Mouse (Mus musculus) embryonic facial prominence, embryonic 11.5 days (tissue): ENCODE measurements around the gene Fos. TPM values are rescaled to one million over a fixed set of nuclear protein-coding genes. Genes with fewer than 3 reads are reported as not detected.
A peak's percentile ranks its signal among the peaks of the same experiment; 100 is the strongest.

Experiments used
- ATAC-seq: fragments of 200-750 bp; cut with Nextera tagmentation; replicated peaks from 2 replicates; pipeline ENCODE4 v1.8.0; 2017; ENCODE audit warnings: low read depth; ENCODE audit not compliant: insufficient number of reproducible peaks, low FRiP score, low TSS enrichment
- DNase-seq: peaks from one replicate; pipeline ENCODE4 v3.0.0-alpha.2; 2015; ENCODE audit warnings: low spot score
- H3K27ac ChIP-seq: fragments of 300-500 bp; sonication (generic); replicated peaks from 2 replicates; pipeline ENCODE4 v1.5.1; 2014; ENCODE audit warnings: mild to moderate bottlenecking, low read depth, low read length, control low read depth
- H3K27me3 ChIP-seq: fragments of 300-500 bp; sonication (generic); 2 replicates; pipeline ENCODE4 v1.6.1; 2014; ENCODE audit warnings: mild to moderate bottlenecking, low read length, moderate library complexity, mixed read lengths; ENCODE audit not compliant: control insufficient read depth, insufficient read depth
- H3K36me3 ChIP-seq: fragments of 300-500 bp; sonication (generic); replicated peaks from 2 replicates; pipeline ENCODE4 v1.6.1; 2014; ENCODE audit warnings: low read depth, mild to moderate bottlenecking, low read length, moderate library complexity, mixed read lengths; ENCODE audit not compliant: control insufficient read depth, insufficient read depth
- H3K4me1 ChIP-seq: fragments of 300-500 bp; sonication (generic); 2 replicates; pipeline ENCODE4 v1.6.1; 2014; ENCODE audit warnings: low read length, mixed read lengths; ENCODE audit not compliant: control insufficient read depth, insufficient read depth
- H3K4me2 ChIP-seq: fragments of 300-500 bp; sonication (generic); 2 replicates; pipeline ENCODE4 v1.6.1; 2014; ENCODE audit warnings: low read depth, mild to moderate bottlenecking, control low read depth, low read length, moderate library complexity
- H3K4me3 ChIP-seq: fragments of 300-500 bp; sonication (generic); 2 replicates; pipeline ENCODE4 v1.5.1; 2014; ENCODE audit warnings: low read depth, low read length, control low read depth
- H3K9ac ChIP-seq: fragments of 300-500 bp; sonication (generic); replicated peaks from 2 replicates; pipeline ENCODE4 v1.6.1; 2014; ENCODE audit warnings: mild to moderate bottlenecking, control low read depth, low read length
- H3K9me3 ChIP-seq: fragments of 300-500 bp; sonication (generic); replicated peaks from 2 replicates; pipeline ENCODE4 v1.6.1; 2016; ENCODE audit warnings: mild to moderate bottlenecking, low read length, inconsistent platforms, mixed read lengths; ENCODE audit not compliant: control insufficient read depth
- WGBS: fragments of 180-500 bp; shearing (Covaris S2); extraction: QIAGEN DNeasy Blood & Tissue Kit; methylation state at CpG from one replicate; pipeline ENCODE4 v1.1.7; 2014; 5-methylcytosine and 5-hydroxymethylcytosine counted together
- polyA plus RNA-seq: library from polyadenylated mRNA; unstranded; fragments of >200 nt; fragmentation: Nextera tagmentation; extraction: Ambion mirVana; gene quantifications from 2 replicates; pipeline ENCODE4 v1.2.1, GENCODE M21; 2014

The Fos gene
- 1.1 and 1.6 TPM in 2 replicates for polyA plus RNA-seq

DNA sequence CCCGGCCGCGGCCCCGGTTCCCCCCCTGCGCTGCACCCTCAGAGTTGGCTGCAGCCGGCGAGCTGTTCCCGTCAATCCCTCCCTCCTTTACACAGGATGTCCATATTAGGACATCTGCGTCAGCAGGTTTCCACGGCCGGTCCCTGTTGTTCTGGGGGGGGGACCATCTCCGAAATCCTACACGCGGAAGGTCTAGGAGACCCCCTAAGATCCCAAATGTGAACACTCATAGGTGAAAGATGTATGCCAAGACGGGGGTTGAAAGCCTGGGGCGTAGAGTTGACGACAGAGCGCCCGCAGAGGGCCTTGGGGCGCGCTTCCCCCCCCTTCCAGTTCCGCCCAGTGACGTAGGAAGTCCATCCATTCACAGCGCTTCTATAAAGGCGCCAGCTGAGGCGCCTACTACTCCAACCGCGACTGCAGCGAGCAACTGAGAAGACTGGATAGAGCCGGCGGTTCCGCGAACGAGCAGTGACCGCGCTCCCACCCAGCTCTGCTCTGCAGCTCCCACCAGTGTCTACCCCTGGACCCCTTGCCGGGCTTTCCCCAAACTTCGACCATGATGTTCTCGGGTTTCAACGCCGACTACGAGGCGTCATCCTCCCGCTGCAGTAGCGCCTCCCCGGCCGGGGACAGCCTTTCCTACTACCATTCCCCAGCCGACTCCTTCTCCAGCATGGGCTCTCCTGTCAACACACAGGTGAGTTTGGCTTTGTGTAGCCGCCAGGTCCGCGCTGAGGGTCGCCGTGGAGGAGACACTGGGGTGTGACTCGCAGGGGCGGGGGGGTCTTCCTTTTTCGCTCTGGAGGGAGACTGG, at the start of gene Fos:
Fos (plus strand) TSS at position 410 of the 817 bp plus-strand sequence.
- Histone ChIP-seq H3K4me1 (no peaks in the 10 kb centered on the region), H3K9ac (peak within 1 kb of the TSS; percentile 58), H3K4me2 (peak within 1 kb of the TSS; percentile 96), H3K4me3 (peak within 1 kb of the TSS; percentile 53), H3K9me3 (no peaks in the 10 kb centered on the region), H3K27me3 (peaks cover 5% of the 10 kb centered on the region; the same call in 1 of the 2 replicates), H3K27ac (no peak within 1 kb of the TSS; the same call in 1 of the 2 replicates), H3K36me3 (no peaks in the 10 kb centered on the region)
- under 1% methylated on average over 56 of the region's 56 CpGs for WGBS
- DNase-seq (peak; percentile 89), ATAC-seq (peak; percentile 85)

DNA sequence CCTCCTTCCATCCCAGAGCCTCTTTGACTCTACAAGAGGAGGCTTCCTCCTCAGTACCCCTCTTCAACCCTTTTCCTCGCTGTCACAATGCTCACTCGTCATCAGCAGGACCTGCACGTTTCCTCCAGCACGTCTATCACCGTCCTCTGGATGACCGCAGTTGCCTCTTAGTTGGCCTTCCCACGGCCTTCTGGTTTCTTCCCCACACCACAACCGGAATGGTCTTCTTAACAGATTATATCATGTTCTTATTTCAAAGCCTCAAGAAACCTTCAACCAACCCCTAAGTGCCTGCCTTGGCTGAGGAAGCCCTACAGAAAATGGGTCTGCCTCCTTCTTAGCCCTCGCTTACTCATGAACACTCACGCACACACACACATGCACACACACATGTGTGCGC, 48.0 kb upstream of the Fos start:
- H3K4me2 ChIP-seq, result no peak overlapping the region
- WGBS, result 90% methylated on average over 11 of the region's 11 CpGs
- no peaks in the 10 kb centered on the region for H3K9me3 ChIP-seq
- H3K4me1 ChIP-seq, result no peaks in the 10 kb centered on the region
- H3K9ac ChIP-seq, result no peak overlapping the region
- no peak overlapping the region for H3K4me3 ChIP-seq
- no peak for DNase-seq
- H3K27ac ChIP-seq, result no peak overlapping the region
- no peaks in the 10 kb centered on the region for H3K27me3 ChIP-seq
- ATAC-seq, result no peak
- H3K36me3 ChIP-seq, result no peaks in the 10 kb centered on the region

DNA sequence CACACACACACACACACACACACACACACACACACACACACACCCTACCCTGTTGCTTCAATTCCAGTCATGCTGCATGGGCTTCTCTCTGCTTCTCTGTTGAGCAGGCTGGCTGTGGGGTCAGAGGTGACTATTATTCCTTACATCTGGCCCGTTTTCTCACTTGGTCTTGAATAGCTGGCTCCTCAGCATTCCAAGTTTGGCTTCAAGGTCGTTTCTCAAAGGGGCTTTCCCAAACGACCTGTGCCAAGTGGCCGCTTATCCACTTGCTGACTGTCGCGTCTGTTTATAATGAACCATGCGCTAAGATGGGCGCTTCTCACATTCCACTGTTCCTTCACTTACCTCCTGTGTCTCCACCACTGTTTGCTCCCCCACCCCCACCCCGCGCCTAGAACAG, 47.6 kb upstream of the Fos start:
- no peaks in the 10 kb centered on the region for H3K36me3 ChIP-seq
- no peaks in the 10 kb centered on the region for H3K27me3 ChIP-seq
- H3K9ac ChIP-seq, result no peak overlapping the region
- no peak for ATAC-seq
- H3K4me3 ChIP-seq, result no peak overlapping the region
- H3K27ac ChIP-seq, result no peak overlapping the region
- no peaks in the 10 kb centered on the region for H3K4me1 ChIP-seq
- WGBS, result 41% methylated on average over 10 of the region's 10 CpGs
- DNase-seq, result peak; percentile 4
- H3K4me2 ChIP-seq, result no peak overlapping the region
- H3K9me3 ChIP-seq, result no peaks in the 10 kb centered on the region

GRCm38 (mm10) chr12:85427802-85428201, 45.9 kb upstream of the Fos start:
- Histone ChIP-seq H3K36me3 (no peaks in the 10 kb centered on the region), H3K27me3 (no peaks in the 10 kb centered on the region), H3K4me3 (no peak overlapping the region), H3K9ac (no peak overlapping the region), H3K27ac (no peak overlapping the region), H3K4me1 (no peaks in the 10 kb centered on the region), H3K9me3 (no peaks in the 10 kb centered on the region), H3K4me2 (no peak overlapping the region)
- no peak for ATAC-seq
- 74% methylated on average over 7 of the region's 7 CpGs for WGBS
- no peak for DNase-seq

- H3K27me3 ChIP-seq, result no peaks in the 10 kb centered on the region
- no peak overlapping the region for H3K4me3 ChIP-seq
- WGBS, result 80% methylated on average over 4 of the region's 4 CpGs
- H3K9ac ChIP-seq, result no peak overlapping the region
- DNase-seq, result no peak
- no peaks in the 10 kb centered on the region for H3K4me1 ChIP-seq
- ATAC-seq, result no peak
- H3K36me3 ChIP-seq, result no peaks in the 10 kb centered on the region
- H3K27ac ChIP-seq, result no peak overlapping the region
- H3K9me3 ChIP-seq, result no peaks in the 10 kb centered on the region
- H3K4me2 ChIP-seq, result no peak overlapping the region
Observed at GRCm38 (mm10) chr12:85429999-85430398, 43.7 kb upstream of the Fos start.

- Histone ChIP-seq H3K9ac (no peak overlapping the region), H3K4me3 (no peak overlapping the region), H3K27ac (no peak overlapping the region), H3K9me3 (no peaks in the 10 kb centered on the region), H3K36me3 (no peaks in the 10 kb centered on the region), H3K4me2 (no peak overlapping the region), H3K27me3 (no peaks in the 10 kb centered on the region), H3K4me1 (no peaks in the 10 kb centered on the region)
- DNase-seq (no peak), ATAC-seq (no peak)
- WGBS, result 42% methylated on average over 6 of the region's 6 CpGs
Observed at GRCm38 (mm10) chr12:85430434-85430833, 43.3 kb upstream of the Fos start.

- no peak overlapping the region for H3K9ac ChIP-seq
- WGBS, result 3% methylated on average over 3 of the region's 3 CpGs
- no peak overlapping the region for H3K27ac ChIP-seq
- DNase-seq (no peak), ATAC-seq (0 out of 2 replicates have a peak, but pooled peaks have one; percentile 15)
- no peak overlapping the region for H3K4me2 ChIP-seq
- no peak overlapping the region for H3K4me3 ChIP-seq
- no peaks in the 10 kb centered on the region for H3K9me3 ChIP-seq
- H3K27me3 ChIP-seq, result no peaks in the 10 kb centered on the region
- no peaks in the 10 kb centered on the region for H3K36me3 ChIP-seq
- H3K4me1 ChIP-seq, result no peaks in the 10 kb centered on the region
Observed at GRCm38 (mm10) chr12:85433850-85434249, 39.8 kb upstream of the Fos start.

DNA sequence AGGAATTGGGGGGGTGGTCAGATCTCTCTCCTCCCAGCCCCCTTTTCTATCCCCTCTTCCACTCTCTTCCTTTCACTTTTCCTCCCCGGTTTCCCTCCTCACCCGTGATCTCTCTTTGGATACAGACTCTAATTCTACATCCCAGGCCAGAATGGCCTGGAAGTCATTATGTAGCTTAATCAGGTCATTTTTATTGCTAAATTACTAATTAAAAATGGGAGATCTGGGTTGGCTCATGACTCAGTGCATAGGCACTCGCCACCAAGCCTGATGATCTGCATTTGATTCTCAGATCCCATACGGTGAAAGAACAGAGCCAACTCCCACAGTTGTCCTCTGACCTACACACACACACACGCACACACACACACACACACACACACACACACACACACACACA, 39.2 kb upstream of the Fos start:
- 51% methylated on average over 5 of the region's 5 CpGs for WGBS
- DNase-seq (no peak), ATAC-seq (no peak)
- Histone ChIP-seq H3K9ac (no peak overlapping the region), H3K4me2 (no peak overlapping the region), H3K9me3 (no peaks in the 10 kb centered on the region), H3K36me3 (no peaks in the 10 kb centered on the region), H3K27me3 (no peaks in the 10 kb centered on the region), H3K4me3 (no peak overlapping the region), H3K4me1 (no peaks in the 10 kb centered on the region), H3K27ac (no peak overlapping the region)
